Comparison of ENCODE assay signal across 9 mouse cellular contexts in genomic region chr11:95075197-95076040, GRCm38 (mm10). TPM values are rescaled to one million over a fixed set of nuclear protein-coding genes. Genes with fewer than 3 reads are reported as not detected.
DNase-seq lines count a peak whose midpoint lies in the region; ATAC-seq and TF ChIP-seq lines count a peak whose summit lies in the region.
"Had no signal": no experiment of that assay in that cellular context is flagged by ENCODE, and none has a peak within 500 bp of the region (broad histone marks: within the 10 kb centered on the region; RNA-seq: fewer than 3 reads in every experiment).

No protein-coding gene starts in this region.

- POLR2A ChIA-PET in Patski (lab: Charles Lee), result interaction anchor here (0.9 to 4.2 kb wide), 7 partner anchors 12 to 51 kb away, joined by 3 to 29 read pairs (median 4); no protein-coding TSS in a partner anchor

- peak overlapping the region; percentile 46 for H3K4me3 ChIP-seq in erythroblast, embryonic 14.5 days (replicated peaks)
- H3K4me3 ChIP-seq in hindbrain, embryonic 12.5 days, result peak overlapping the region; percentile 56
- peak overlapping the region; percentile 62 for H3K4me3 ChIP-seq in lung, embryonic 15.5 days
- H3K4me3 ChIP-seq in stomach, embryonic 16.5 days (replicated peaks; ENCODE audit: low read length), result peak overlapping the region; percentile 71

- H3K27ac ChIP-seq in hindbrain, embryonic 12.5 days, result no peak overlapping the region
- H3K27ac ChIP-seq in lung, embryonic 15.5 days, result peak overlapping the region; percentile 95
- H3K27ac ChIP-seq in stomach, embryonic 16.5 days (ENCODE audit: low read length), result peak overlapping the region; percentile 94

- 8% methylated on average over 19 of the region's 19 CpGs for WGBS in hindbrain, embryonic 12.5 days
- 3% methylated on average over 19 of the region's 19 CpGs for WGBS in lung, embryonic 15.5 days
- 4% methylated on average over 19 of the region's 19 CpGs for WGBS in stomach, embryonic 16.5 days

- peak overlapping the region; percentile 84 for H3K4me2 ChIP-seq in hindbrain, embryonic 12.5 days (replicated peaks)
- peak overlapping the region; percentile 81 for H3K4me2 ChIP-seq in lung, embryonic 15.5 days
- H3K4me2 ChIP-seq in stomach, embryonic 16.5 days (ENCODE audit: low read depth, low read length), result peak overlapping the region; percentile 69

- no peaks in the 10 kb centered on the region for H3K4me1 ChIP-seq in erythroblast, embryonic 14.5 days (ENCODE audit: control insufficient read depth)
- H3K4me1 ChIP-seq in hindbrain, embryonic 12.5 days, result peaks cover 28% of the 10 kb centered on the region
- peaks cover 95% of the 10 kb centered on the region for H3K4me1 ChIP-seq in lung, embryonic 15.5 days
- H3K4me1 ChIP-seq in stomach, embryonic 16.5 days (ENCODE audit: control insufficient read depth, insufficient read depth, low read length), result peaks cover 74% of the 10 kb centered on the region

- no peak for ATAC-seq in erythroblast, adult 5-6 weeks (replicated peaks; ENCODE audit: low FRiP score, poor library complexity, severe bottlenecking)
- no peak for ATAC-seq in Patski
- ATAC-seq in hindbrain, embryonic 12.5 days (ENCODE audit: low FRiP score), result no peak
- no peak for ATAC-seq in lung, embryonic 15.5 days (ENCODE audit: borderline replicate concordance, extremely low read depth, low FRiP score, low TSS enrichment)
- ATAC-seq in stomach, embryonic 16.5 days (ENCODE audit: insufficient read depth, low FRiP score), result 0 out of 2 replicates have a peak, but pooled peaks have one; percentile 4
- ATAC-seq in inflammation-experienced regulatory T-cells, adult 6 months, result no peak

- in situ Hi-C loops in Patski (cut with MboI; ENCODE audit: low pct_unique_long_range_greater_than_20kb), result loop anchor here (25.0 kb wide), 1 partner anchor 1187 kb away; the partner anchor contains the start of gene Hoxb9

- no peaks in the 10 kb centered on the region for H3K36me3 ChIP-seq in erythroblast, embryonic 14.5 days (ENCODE audit: control insufficient read depth)
- H3K36me3 ChIP-seq in hindbrain, embryonic 12.5 days, result no peaks in the 10 kb centered on the region
- H3K36me3 ChIP-seq in lung, embryonic 15.5 days, result no peaks in the 10 kb centered on the region
- H3K36me3 ChIP-seq in stomach, embryonic 16.5 days (ENCODE audit: control insufficient read depth, insufficient read depth, low read length), result no peaks in the 10 kb centered on the region
- H3K36me3 ChIP-seq: G1E had no signal

- CTCF ChIA-PET in Patski (lab: Charles Lee), result interaction anchor here (1.0 to 6.2 kb wide), 9 partner anchors 10 to 41 kb away, joined by 3 to 56 read pairs (median 4); no protein-coding TSS in a partner anchor

- peak; percentile 24 for TF ChIP-seq CTCF in Patski (IDR thresholded peaks at IDR 0.05)

- DNase-seq in Patski (ENCODE audit: low read depth, low spot score), result no peak
- DNase-seq in ovary, postnatal 36 days (ENCODE audit: low spot score), result no peak

- peaks cover 2% of the 10 kb centered on the region; the same call in 1 of the 2 replicates for H3K9me3 ChIP-seq in erythroblast, embryonic 14.5 days (ENCODE audit: control insufficient read depth, low read length)
- no peaks in the 10 kb centered on the region for H3K9me3 ChIP-seq in hindbrain, embryonic 12.5 days (replicated peaks)
- H3K9me3 ChIP-seq in lung, embryonic 15.5 days, result no peaks in the 10 kb centered on the region
- no peaks in the 10 kb centered on the region for H3K9me3 ChIP-seq in stomach, embryonic 16.5 days (replicated peaks; ENCODE audit: control insufficient read depth, low read length)

- H3K27me3 ChIP-seq in erythroblast, embryonic 14.5 days (ENCODE audit: control insufficient read depth), result peaks cover 70% of the 10 kb centered on the region
- no peaks in the 10 kb centered on the region for H3K27me3 ChIP-seq in Patski
- peaks cover 59% of the 10 kb centered on the region for H3K27me3 ChIP-seq in hindbrain, embryonic 12.5 days
- H3K27me3 ChIP-seq in lung, embryonic 15.5 days, result peaks cover 30% of the 10 kb centered on the region
- H3K27me3 ChIP-seq in stomach, embryonic 16.5 days (ENCODE audit: control insufficient read depth, insufficient read depth, low read length), result no peaks in the 10 kb centered on the region

- peak overlapping the region; percentile 63 for H3K9ac ChIP-seq in hindbrain, embryonic 12.5 days
- H3K9ac ChIP-seq in lung, embryonic 15.5 days, result peak overlapping the region; percentile 65
- peak overlapping the region; percentile 84 for H3K9ac ChIP-seq in stomach, embryonic 16.5 days (ENCODE audit: low read length)

RNA-seq across cellular contexts. Expression of gene Itga3, which starts 1.2 kb away (rescaled TPM):
- 0.01 and 0.03 TPM in 2 replicates for polyA plus RNA-seq in erythroblast, embryonic 14.5 days (2012)
- not detected in 2 replicates for total RNA-seq in erythroblast, adult 5-6 weeks (2015; ENCODE audit: low replicate concordance)
- not detected in 2 replicates for total RNA-seq in erythroblast, adult 5-6 weeks (2017; ENCODE audit: low replicate concordance)
- 355 TPM for polyA plus RNA-seq in Patski (2021)
- 8.0 and 9.0 TPM in 2 replicates for polyA plus RNA-seq in hindbrain, embryonic 12.5 days (2016; fragmentation: Nextera tagmentation; extraction: Ambion mirVana)
- polyA plus RNA-seq in lung, embryonic 15.5 days (2015; fragmentation: Nextera tagmentation; extraction: Ambion mirVana), result 27.0 and 27.3 TPM in 2 replicates
- polyA plus RNA-seq in stomach, embryonic 16.5 days (2015; fragmentation: Nextera tagmentation; extraction: Ambion mirVana), result 19.4 and 19.9 TPM in 2 replicates
- polyA plus RNA-seq in inflammation-experienced regulatory T-cells, adult 6 months (2017; shearing (Covaris generic)), result 1 to 10 TPM in 2 of 3 experiments, under 1 TPM in 1; 0.93 to 2.2 (median 1.0) TPM
- polyA plus RNA-seq: G1E had no signal

RNA-seq across cellular contexts. Expression of gene Pdk2, which starts 34.3 kb away (rescaled TPM):
- 4.0 and 7.2 TPM in 2 replicates for polyA plus RNA-seq in erythroblast, embryonic 14.5 days (2012)
- total RNA-seq in erythroblast, adult 5-6 weeks (2015; ENCODE audit: low replicate concordance), result 1.3 and 7.9 TPM in 2 replicates
- 0.60 and 5.6 TPM in 2 replicates for total RNA-seq in erythroblast, adult 5-6 weeks (2017; ENCODE audit: low replicate concordance)
- 61.5 TPM for polyA plus RNA-seq in Patski (2021)
- 22.5 and 25.6 TPM in 2 replicates for polyA plus RNA-seq in hindbrain, embryonic 12.5 days (2016; fragmentation: Nextera tagmentation; extraction: Ambion mirVana)
- 27.8 and 30.9 TPM in 2 replicates for polyA plus RNA-seq in lung, embryonic 15.5 days (2015; fragmentation: Nextera tagmentation; extraction: Ambion mirVana)
- 37.9 and 39.3 TPM in 2 replicates for polyA plus RNA-seq in stomach, embryonic 16.5 days (2015; fragmentation: Nextera tagmentation; extraction: Ambion mirVana)
- polyA plus RNA-seq in inflammation-experienced regulatory T-cells, adult 6 months (2017; shearing (Covaris generic)), result 1 to 10 TPM; 2.4 to 9.2 (median 8.2) TPM

RNA-seq across cellular contexts. Expression of gene Dlx3, which starts 44.5 kb away (rescaled TPM):
- polyA plus RNA-seq in erythroblast, embryonic 14.5 days (2012), result not detected in 2 replicates
- total RNA-seq in erythroblast, adult 5-6 weeks (2015; ENCODE audit: low replicate concordance), result not detected in 2 replicates
- total RNA-seq in erythroblast, adult 5-6 weeks (2017; ENCODE audit: low replicate concordance), result not detected in 2 replicates
- not detected for polyA plus RNA-seq in Patski (2021)
- polyA plus RNA-seq in hindbrain, embryonic 12.5 days (2016; fragmentation: Nextera tagmentation; extraction: Ambion mirVana), result 4.7 and 7.3 TPM in 2 replicates
- 0.23 and 0.50 TPM in 2 replicates for polyA plus RNA-seq in lung, embryonic 15.5 days (2015; fragmentation: Nextera tagmentation; extraction: Ambion mirVana)
- polyA plus RNA-seq in stomach, embryonic 16.5 days (2015; fragmentation: Nextera tagmentation; extraction: Ambion mirVana), result 3.0 and 3.9 TPM in 2 replicates
- polyA plus RNA-seq in inflammation-experienced regulatory T-cells, adult 6 months (2017; shearing (Covaris generic)), result not detected
- polyA plus RNA-seq: G1E had no signal

Comparison
In these comparisons a context has a peak if more than half of its experiments do, and no peak if none do; other contexts are left out.
1. RNA of gene Itga3, which starts 1.2 kb away (polyA plus RNA-seq): 355 TPM in Patski (single experiment); 27.0 to 27.3 TPM in lung, embryonic 15.5 days, 19.4 to 19.9 TPM in stomach, embryonic 16.5 days, 8.0 to 9.0 TPM in hindbrain, embryonic 12.5 days, 0.93 to 2.2 TPM in inflammation-experienced regulatory T-cells, adult 6 months and 0.01 to 0.03 TPM in erythroblast, embryonic 14.5 days; every median in the first group is over 10 times any median in the second.
2. Peak in every context shown above with its lines, with median percentiles within 50 percentile points of each other: H3K4me3 ChIP-seq, H3K4me2 ChIP-seq and H3K9ac ChIP-seq.